Mouse (Mus musculus) right cerebral cortex, postnatal 14 days (tissue): Measurements from ENCODE around the gene Nmb.
"Not testable (repeated sequence)": the region's sequence is repeated elsewhere in the genome, so short reads cannot be mapped to it uniquely, and the experiment has no call there.

Experiments
- DNase-seq: peaks from one replicate; pipeline ENCODE4 v3.0.0; 2022

Nmb gene

GRCm38 (mm10) chr7:80904921-80905515 is at the start of gene Nmb:
Nmb (minus strand) TSS chr7:80905076.
- DNase-seq = peak; percentile 63

- DNase-seq = no peak
These were observed 49.4 kb upstream of the Nmb start for GRCm38 (mm10) chr7:80954251-80954650.

- no peak for DNase-seq
These were observed 47.3 kb upstream of the Nmb start for GRCm38 (mm10) chr7:80952140-80952539.

GRCm38 (mm10) chr7:80951461-80951860 is 46.6 kb upstream of the Nmb start:
- DNase-seq = no peak

GRCm38 (mm10) chr7:80947445-80948350 is 42.8 kb upstream of the Nmb start, which contains the start of gene Sec11a:
Sec11a (minus strand) TSS chr7:80947780.
- DNase-seq = peak; percentile 94

- DNase-seq = no peak
These were observed 34.9 kb upstream of the Nmb start for GRCm38 (mm10) chr7:80939808-80940207.

GRCm38 (mm10) chr7:80937304-80937666 is 32.4 kb upstream of the Nmb start:
- not testable (repeated sequence) for DNase-seq

GRCm38 (mm10) chr7:80936617-80937303 is 31.9 kb upstream of the Nmb start:
- DNase-seq = not testable (repeated sequence)

GRCm38 (mm10) chr7:80935834-80936233 is 31.0 kb upstream of the Nmb start:
- no peak for DNase-seq

- DNase-seq = no peak
These were observed 27.9 kb upstream of the Nmb start for GRCm38 (mm10) chr7:80932777-80933176.

GRCm38 (mm10) chr7:80931618-80932207 is 26.8 kb upstream of the Nmb start:
- peak; percentile 5 for DNase-seq

- DNase-seq = no peak
These were observed 18.3 kb upstream of the Nmb start for GRCm38 (mm10) chr7:80923165-80923564.

GRCm38 (mm10) chr7:80919647-80920008 is 14.8 kb upstream of the Nmb start:
- DNase-seq = no peak

GRCm38 (mm10) chr7:80918982-80919646 is 14.2 kb upstream of the Nmb start:
- DNase-seq = no peak

- DNase-seq = no peak
These were observed 13.1 kb upstream of the Nmb start for GRCm38 (mm10) chr7:80917916-80918465.

GRCm38 (mm10) chr7:80912496-80912895 is 7.6 kb upstream of the Nmb start:
- no peak for DNase-seq

GRCm38 (mm10) chr7:80911053-80911452 is 6.2 kb upstream of the Nmb start:
- no peak for DNase-seq

- DNase-seq = no peak
These were observed 1.1 kb downstream of the Nmb start for GRCm38 (mm10) chr7:80903625-80904422.

- DNase-seq = no peak
These were observed 3.2 kb downstream of the Nmb start for GRCm38 (mm10) chr7:80901541-80902274.

- DNase-seq = peak; percentile 87
These were observed 3.9 kb downstream of the Nmb start, which contains the start of gene Wdr73 for GRCm38 (mm10) chr7:80900944-80901501. Wdr73 (minus strand) TSS chr7:80901269.
